Mouse (Mus musculus): Measurements from ENCODE around the gene Actr5.

Gene Actr5

GRCm38 (mm10) chr2:158624718-158625222, at the start of gene Actr5:
Gene Actr5, plus strand, starts transcription at chr2:158624888.
- peak; percentile 95 for DNase-seq

DNA sequence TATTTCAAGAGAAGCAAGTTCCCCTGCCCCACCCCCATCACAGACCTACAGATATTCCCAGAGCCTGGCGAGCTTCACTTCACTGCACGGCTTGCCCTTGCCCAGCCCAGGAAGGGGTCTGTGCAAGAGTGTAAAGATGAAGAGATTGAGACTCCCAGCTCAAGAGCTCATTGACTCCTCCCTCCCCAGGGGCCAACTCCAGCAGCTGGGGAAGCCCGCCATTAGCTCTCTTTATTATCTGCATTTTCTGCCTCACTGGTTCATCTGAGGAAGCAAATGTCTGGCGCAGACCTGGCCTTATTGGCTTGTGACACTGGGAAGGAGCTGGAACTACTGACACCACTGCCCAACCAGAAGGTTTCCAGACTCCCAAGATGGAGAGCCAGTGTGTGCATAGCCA, 44.7 kb upstream of the Actr5 start:
- DNase-seq = no peak

DNA sequence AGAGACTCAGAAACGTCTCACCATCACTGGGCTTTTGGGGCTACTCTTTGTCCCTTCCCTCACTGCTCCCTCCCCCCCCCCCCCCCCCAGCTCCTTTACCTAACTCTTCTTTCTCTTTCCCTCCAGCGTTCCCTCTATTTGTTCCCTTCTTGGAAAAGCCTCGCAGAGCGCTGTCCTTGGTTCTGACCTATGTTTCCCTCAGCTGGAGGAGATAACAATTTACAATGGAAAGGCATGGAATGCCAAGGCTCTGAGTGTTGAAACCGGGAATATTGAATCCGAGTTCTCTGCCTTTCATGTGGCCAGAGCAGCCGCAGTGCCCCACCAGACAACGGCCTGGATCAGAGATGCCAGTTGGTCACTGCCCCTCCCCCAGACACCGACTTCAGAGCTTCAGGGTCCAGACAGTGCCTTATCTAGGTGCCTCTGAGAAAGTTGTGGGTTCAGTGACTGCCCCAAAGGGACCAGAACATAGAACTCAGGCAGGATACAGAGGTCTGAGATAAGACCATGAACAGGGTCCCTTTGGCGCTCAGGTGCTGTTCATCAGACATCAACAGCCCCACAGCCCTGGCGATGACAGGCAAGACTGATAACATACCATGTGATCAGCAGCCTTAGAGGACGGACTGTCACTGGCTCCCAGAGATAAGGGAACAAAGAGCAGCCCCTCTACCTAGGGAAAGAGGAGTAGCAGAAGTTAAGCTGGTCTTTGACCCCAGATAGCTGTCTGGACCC, 39.9 kb upstream of the Actr5 start:
- no peak for DNase-seq

DNA sequence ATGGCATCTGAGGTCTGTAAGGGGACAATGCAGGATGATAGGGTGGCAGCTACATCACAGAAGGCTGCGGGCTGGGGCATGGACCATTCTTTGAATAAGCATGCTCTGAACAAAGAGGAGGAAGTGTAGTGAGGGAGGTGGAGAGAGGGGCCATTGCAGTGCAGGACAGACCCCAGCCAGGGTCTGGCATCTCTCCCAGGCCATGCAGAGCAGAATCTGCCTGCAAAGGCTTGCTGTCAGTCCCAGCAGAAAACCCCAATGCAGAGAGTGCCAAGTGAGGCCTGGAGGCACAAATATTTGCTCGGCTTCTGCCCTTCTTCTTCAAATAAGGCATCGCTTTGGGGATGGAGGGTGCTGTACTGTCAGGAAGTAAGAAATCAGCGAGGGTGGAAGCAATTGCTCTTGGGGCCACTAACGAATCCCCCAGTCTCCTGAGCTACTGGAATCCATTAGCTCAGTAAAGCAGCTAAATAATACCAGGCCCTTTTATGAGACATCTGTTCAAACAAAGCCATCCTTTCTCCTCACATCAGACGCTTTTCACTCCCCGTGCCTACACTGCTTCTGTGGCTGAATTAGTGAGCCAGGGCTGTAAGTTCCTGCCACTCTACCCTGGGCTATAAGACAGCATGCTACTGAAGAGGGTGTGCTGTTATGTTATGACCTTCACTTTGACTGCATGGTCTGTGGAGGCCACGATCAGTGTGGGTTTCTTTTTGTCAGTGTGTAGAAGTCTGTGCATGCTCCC, 36.0 kb upstream of the Actr5 start:
- DNase-seq = no peak

GRCm38 (mm10) chr2:158590495-158590894, 34.2 kb upstream of the Actr5 start:
- DNase-seq = no peak

DNA sequence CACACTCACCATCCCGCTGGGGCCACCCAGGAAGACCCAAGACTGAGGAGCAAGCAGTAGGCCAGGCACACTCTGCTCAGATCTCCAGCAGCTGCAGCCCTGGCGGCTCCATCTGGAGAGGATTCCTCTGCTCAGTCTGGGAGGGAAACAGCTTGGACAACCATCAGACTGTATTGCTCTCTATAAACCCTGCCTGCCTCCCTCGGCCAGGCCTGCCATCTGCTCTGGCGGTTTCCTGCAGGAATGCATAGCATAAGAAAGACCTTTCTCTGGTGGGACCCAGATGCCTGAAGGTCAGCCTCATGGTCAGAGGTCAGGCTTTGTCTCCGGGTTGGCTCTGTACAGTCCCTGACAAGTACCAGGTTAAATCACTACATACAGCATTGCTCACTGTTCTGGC, 33.4 kb upstream of the Actr5 start:
- peak; percentile 37 for DNase-seq

GRCm38 (mm10) chr2:158593371-158593770, 31.3 kb upstream of the Actr5 start:
- DNase-seq = no peak

DNA sequence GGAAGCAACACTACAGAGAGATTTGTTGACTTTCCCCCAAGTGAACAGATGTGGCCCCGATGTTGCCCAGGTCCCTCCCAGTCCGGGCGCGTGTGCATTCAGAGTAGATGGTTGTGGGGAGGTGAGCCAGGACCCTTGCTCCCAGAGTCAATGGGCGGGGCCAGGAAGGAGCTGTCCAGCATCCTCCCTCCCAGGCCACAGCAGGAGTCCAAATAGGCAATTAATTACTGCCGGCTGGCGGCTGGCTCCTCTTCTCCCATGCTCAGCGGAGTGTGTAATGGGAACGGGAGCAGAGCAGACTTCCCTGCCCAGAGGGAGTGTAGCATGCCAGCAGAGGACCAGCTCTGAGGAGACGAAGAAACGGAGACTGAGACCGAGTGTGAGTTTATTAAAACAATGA, 29.6 kb upstream of the Actr5 start:
- DNase-seq = no peak

GRCm38 (mm10) chr2:158595577-158595976, 29.1 kb upstream of the Actr5 start:
- no peak for DNase-seq

- DNase-seq = no peak
Measured at GRCm38 (mm10) chr2:158596803-158597202, 27.9 kb upstream of the Actr5 start.

DNA sequence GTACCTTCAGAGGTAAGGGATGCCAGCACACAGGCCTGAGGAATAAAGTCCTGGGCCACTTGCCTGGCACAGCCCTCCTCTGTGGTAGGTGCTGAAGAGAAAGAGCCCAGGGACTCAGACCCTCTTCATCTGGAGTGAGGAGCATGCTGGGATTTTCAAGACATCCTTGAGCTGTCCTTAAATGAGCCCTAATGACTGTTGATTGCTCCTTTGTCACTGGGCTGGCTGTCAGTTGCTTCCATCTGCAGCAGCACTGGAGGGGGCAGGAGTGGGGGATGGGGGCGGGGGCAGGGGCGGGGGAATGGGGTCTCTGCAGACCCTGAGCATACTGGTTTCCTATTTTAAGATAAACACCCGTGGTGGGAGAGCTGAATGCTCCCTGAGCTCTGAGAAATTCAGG, 24.2 kb upstream of the Actr5 start:
- DNase-seq = no peak

GRCm38 (mm10) chr2:158601326-158601725, 23.4 kb upstream of the Actr5 start:
- DNase-seq = no peak

DNA sequence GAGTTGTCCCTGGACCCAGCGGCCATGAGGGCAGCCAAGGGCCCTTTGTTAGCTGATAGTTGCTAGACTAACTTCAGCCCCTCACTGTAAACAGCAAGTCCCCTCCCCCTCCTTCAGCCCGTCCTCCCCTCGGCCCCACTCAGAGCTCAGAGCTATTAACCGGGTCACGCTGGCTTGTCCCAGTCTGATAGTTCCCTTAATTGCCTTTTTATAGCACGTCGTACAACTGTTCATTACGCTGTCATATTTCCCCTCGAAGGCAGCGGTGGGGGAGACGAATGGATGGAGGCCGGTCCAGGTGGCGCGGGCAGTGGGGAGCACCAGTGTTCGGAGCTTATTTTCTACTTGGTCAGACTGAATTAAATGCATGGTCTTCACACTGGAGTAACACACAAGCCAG, 22.0 kb upstream of the Actr5 start:
- no peak for DNase-seq

GRCm38 (mm10) chr2:158606511-158606964, 18.1 kb upstream of the Actr5 start:
- DNase-seq = no peak

DNA sequence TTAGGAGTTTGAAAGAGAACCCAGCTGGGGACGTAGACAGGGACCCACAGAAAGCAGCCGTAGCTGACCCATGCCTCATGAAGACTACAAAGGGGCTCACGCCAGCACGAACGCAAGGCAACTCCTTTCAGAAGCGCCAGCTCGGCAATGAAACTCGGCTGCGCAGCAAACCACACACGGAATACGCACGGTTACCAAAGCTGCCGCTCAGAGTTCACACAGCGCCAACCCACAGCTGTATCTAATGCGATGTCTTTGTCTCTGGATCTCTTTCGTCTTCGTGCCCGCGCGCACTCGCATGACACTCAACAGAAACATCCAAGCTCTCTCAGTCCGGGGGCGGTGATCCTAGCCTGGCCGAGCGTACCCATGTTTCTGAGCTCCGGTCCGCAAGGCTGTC, 15.0 kb upstream of the Actr5 start:
- no peak for DNase-seq

DNA sequence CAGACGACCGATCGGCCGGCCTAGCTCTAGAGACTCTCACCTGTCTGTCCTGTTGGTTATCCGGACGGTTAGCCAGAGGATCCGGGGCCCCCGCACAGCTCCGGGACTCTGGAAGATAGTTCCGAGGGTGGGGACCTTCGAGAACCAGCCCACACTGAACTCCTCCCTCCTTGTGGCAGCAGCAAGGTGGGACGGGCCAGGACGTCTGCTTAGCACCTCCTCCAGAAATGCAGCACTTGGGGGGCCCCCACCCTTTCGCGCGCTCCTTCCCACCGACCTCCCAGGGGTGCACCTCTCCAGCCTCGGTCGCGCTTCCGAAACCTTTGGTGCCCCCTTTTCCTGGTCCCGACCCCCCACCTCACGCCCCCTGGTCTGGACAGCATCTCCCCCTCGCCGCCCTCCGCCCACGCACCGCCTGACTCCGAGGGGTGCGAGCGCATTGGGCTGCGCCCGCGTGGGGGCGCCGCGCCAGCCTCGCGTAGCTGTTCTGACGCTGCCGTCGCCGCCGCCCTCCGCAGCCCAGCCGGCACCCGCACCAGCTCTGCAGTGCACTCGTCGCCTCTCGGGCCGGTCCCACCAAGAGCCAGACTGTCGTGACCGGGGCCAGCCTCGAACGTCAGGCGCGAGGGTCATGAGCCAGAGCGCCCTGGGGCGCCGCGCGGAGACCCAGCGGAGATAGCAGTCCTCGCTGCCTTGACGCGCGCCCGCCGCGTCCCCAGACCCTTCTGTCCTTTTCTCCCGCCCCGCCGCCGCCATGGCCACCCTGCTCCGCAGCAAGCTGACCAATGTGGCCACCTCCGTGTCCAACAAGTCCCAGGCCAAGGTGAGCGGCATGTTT, 14.0 kb upstream of the Actr5 start, which contains the start of gene Slc32a1:
Gene Slc32a1 (plus strand): TSS at position 280 of the 838 bp plus-strand sequence.
- DNase-seq = peak; percentile 22

GRCm38 (mm10) chr2:158611326-158611719, 13.4 kb upstream of the Actr5 start:
- DNase-seq = no peak

DNA sequence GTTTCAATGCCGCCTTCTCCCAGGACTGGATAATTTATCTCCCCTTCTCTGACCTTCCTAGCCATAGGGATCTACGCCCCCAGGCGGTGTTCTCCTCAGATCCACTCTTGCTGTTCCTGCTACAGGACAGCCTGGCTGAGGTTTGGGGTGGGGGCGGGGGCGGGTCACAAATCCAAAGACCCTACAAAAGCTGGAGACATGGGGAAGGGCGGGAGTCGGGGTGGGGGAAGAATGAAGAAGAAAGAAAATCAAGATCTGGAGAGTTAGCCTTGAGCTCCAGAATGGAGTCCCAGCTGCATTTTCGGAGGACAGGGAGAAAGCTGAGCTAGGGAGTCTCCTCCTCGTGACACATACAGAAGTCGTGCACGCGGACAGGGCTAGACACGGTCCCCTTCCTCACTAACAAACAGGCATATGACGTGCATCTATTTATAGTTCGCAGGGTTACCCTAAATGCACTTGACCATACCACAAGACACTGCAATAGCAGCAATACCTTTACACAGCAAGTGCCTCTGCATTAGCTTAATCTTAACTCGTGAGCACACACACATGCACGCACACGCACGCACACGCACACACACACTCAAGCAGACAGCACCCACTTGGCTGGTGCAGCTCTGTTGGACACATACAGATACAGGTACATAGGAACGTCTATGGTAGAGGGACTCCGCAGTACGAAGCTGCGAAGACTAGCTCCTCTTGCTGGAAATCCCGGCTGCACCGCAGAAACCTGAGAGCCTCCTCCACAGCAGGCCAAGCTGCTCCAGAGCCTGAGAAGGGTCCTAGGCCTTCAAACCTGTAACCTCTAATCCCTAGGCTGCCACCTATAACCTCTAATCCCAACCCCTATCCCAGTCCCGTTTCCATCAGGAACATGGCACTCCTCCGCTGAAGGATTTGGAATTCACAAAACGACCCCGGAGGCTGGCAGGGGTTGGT, 12.7 kb upstream of the Actr5 start:
- DNase-seq = no peak

GRCm38 (mm10) chr2:158612671-158613250, 11.9 kb upstream of the Actr5 start:
- DNase-seq = no peak

DNA sequence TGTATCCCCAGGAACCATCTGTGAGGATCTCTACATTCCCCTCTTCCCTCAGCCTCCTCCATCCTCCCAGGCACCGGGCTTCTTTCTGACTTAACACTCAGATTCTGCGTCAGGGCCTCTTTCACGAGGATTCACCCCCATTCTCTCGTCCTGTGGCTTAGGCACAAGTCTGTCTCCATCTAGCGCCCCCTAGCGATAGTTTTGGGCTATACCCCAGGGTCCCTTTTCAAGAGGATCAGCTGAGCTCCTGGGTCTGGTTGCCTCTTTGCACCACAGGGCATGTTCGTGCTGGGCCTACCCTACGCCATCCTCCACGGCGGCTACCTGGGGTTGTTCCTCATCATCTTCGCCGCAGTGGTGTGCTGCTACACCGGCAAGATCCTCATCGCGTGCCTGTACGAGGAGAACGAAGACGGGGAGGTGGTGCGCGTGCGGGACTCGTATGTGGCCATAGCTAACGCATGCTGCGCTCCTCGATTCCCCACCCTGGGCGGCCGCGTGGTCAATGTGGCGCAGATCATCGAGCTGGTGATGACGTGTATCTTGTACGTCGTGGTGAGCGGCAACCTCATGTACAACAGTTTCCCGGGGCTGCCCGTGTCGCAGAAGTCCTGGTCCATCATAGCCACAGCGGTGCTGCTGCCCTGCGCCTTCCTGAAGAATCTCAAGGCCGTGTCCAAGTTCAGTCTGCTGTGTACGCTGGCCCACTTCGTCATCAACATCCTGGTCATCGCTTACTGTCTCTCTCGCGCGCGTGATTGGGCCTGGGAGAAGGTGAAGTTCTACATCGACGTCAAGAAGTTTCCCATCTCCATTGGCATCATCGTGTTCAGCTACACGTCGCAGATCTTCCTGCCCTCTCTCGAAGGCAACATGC, 10.9 kb upstream of the Actr5 start:
- peak; percentile 39 for DNase-seq

All from layer of hippocampus, adult 9-11 months (tissue).